Mouse (Mus musculus) testis, adult 2 months (tissue): ENCODE measurements around the gene Acaca. TPM values are rescaled to one million over a fixed set of nuclear protein-coding genes. Genes with fewer than 3 reads are reported as not detected.

Source experiments
- H3K27ac ChIP-seq: fragments of 200-500 bp; 2 replicates; pipeline ENCODE4 v1.5.1; 2012; ENCODE audit warnings: low read depth, low read length; ENCODE audit not compliant: control insufficient read depth, insufficient read depth
- H3K27me3 ChIP-seq: fragments of 200-500 bp; 2 replicates; pipeline ENCODE4 v1.6.1; 2012; ENCODE audit warnings: mild to moderate bottlenecking, low read length, moderate library complexity; ENCODE audit not compliant: control insufficient read depth, insufficient read depth
- H3K36me3 ChIP-seq: fragments of 200-500 bp; 2 replicates; pipeline ENCODE4 v1.6.1; 2012; ENCODE audit warnings: mild to moderate bottlenecking, low read length; ENCODE audit not compliant: control insufficient read depth, insufficient read depth
- H3K4me1 ChIP-seq: fragments of 200-500 bp; 2 replicates; pipeline ENCODE4 v1.6.1; 2012; ENCODE audit warnings: low read length; ENCODE audit not compliant: control insufficient read depth, insufficient read depth
- H3K4me3 ChIP-seq: fragments of 200-500 bp; 2 replicates; pipeline ENCODE4 v1.5.1; 2012; ENCODE audit warnings: low read depth, mild to moderate bottlenecking, low read length, moderate library complexity, mixed read lengths; ENCODE audit not compliant: control insufficient read depth
- CTCF ChIP-seq: fragments of 200-500 bp; IDR thresholded peaks from 2 replicates; pipeline ENCODE4 v1.5.1; 2012; ENCODE audit warnings: low read depth, mild to moderate bottlenecking, inconsistent platforms, low read length, moderate library complexity; ENCODE audit not compliant: control insufficient read depth, insufficient read depth, insufficient replicate concordance
- POLR2A ChIP-seq: fragments of 200-500 bp; IDR thresholded peaks from 2 replicates; pipeline ENCODE4 v1.6.1; 2012; ENCODE audit warnings: low read depth, mild to moderate bottlenecking, inconsistent platforms, low read length, moderate library complexity; ENCODE audit not compliant: control insufficient read depth
- polyA plus RNA-seq: library from polyadenylated mRNA; depleted of rRNA; stranded (reverse); fragments of >200 nt; gene quantifications from 2 replicates; pipeline ENCODE4 v1.2.3, GENCODE M21; 2012

Gene Acaca
- polyA plus RNA-seq, 1 experiment: 11.2 TPM

DNA sequence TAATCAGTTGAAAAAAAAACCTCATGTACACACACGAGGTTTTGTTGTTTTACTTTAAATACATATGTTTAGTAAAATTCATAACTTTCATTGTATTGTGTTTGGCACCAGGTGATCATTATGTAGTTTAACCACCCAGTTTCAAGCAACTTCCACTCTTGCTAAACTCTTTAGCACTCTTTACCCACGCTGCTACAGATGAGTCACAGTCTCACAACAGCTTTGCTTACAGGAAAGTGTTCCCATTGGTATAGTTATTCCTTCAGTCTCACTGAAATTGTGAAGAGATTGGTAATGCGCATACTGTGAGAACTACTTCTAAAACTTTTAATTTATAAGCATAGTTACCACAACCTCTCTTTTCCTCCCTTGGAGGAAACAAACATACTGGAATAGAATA, 65.3 kb downstream of the Acaca start:
- H3K27ac ChIP-seq: no peak overlapping the region
- TF ChIP-seq POLR2A (no peak), CTCF (no peak)
- no peaks in the 10 kb centered on the region; the same call in 1 of the 2 replicates for H3K36me3 ChIP-seq
- no peaks in the 10 kb centered on the region for H3K27me3 ChIP-seq
- H3K4me3 ChIP-seq: no peak overlapping the region
- H3K4me1 ChIP-seq: no peaks in the 10 kb centered on the region

DNA sequence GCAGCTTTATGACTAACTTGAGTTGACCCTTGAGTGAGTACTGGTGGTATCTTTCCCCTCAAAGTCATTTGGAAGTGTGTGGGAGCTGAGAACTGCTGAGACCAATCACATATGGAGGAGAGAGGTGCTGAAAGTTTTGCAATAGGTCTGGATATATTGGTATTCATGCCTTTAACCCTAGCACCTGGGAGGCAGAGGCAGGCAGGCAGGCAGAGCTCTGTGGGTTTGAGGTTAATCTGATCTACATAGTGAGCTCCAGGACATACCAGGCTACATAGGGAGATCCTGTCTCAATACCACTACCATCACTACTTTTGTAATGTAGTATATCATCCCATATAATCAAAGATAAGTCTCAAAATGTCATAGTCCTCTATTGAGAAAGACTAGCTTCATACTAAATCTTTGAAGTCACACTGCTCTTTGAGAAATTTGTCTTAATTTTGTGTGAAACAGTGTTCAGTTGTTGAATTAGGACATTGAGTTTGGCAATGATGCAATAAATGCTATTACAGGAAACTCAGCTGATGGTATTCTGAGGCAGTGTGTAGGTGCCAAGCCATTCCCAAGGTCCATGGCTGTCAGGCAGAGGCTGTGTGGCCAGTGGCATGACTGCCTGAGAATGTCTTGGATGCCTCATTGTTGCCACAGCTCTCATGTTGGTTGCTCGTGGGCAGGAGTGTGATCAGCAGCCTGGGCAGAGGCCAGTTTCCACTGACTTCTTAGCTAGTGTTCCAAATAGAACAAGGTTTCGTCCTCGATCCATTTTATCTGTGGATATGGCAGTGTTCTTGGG, 68.3 kb downstream of the Acaca start:
- Histone ChIP-seq H3K36me3 (no peaks in the 10 kb centered on the region; the same call in 1 of the 2 replicates), H3K4me3 (no peak overlapping the region), H3K4me1 (no peaks in the 10 kb centered on the region), H3K27me3 (no peaks in the 10 kb centered on the region), H3K27ac (no peak overlapping the region)
- TF ChIP-seq CTCF (no peak), POLR2A (no peak)

DNA sequence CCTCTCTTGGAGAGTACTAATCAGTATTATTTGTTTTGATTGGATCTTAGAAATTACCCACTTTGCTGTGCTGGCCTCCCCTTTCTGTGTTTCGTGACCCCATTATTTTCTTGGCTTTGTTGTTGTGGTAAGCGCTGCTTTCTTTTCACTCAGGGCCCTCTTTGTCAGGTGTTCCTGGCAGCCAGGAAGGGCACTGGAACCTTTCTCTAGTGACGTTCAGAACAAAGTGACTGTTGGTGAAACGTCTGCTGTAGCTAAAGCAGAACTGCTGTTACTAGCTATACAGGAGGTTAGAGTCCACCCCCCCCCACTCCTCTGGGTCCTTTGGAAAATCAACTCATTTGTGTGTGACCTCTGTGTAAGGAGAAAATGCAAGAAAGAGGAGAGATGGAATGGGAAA, 76.3 kb downstream of the Acaca start:
- TF ChIP-seq POLR2A: no peak
- no peak for TF ChIP-seq CTCF
- Histone ChIP-seq H3K27me3 (no peaks in the 10 kb centered on the region), H3K36me3 (no peaks in the 10 kb centered on the region), H3K4me3 (no peak overlapping the region), H3K4me1 (no peaks in the 10 kb centered on the region; the same call in 1 of the 2 replicates), H3K27ac (peak overlapping the region; percentile 4; the same call in 1 of the 2 replicates)

DNA sequence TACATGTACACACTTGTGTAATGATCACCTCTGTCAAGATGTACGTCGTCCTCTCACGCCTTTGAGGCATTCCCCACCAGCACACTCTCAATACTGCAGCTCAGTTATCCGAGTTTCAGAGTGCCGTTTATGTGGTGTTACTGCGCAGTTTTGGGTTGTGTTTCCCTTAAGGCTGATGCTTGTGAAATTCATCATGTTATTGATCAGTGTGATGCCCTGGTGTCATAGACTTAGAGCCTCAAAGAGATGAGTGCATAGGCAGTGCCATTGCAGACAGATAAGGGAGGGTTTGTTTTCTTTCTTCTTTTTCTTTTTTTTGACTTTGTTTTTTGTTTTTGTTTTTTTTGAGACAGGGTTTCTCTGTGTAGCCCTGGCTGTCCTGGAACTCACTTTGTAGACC, 81.4 kb downstream of the Acaca start:
- H3K36me3 ChIP-seq: no peaks in the 10 kb centered on the region
- TF ChIP-seq CTCF (no peak), POLR2A (no peak)

DNA sequence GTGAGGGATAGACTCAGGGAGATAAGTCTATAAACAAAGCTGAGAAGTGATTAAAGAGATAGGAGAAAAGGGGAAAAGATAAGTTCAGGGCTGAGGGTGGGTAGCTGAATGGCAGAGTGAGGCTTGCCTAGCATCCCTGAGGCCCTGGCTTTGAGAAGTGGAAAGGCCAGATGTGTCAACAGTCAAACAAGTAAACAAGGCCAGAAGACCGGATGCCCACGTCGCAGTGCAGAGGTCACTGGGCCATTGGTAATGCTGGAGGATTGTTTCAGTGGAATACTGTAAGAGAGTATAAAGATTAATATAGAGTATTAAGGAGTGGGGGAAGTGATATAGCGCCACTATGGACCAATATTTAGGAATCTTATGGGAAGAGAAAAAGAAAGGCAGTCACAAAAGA, 89.5 kb downstream of the Acaca start:
- Histone ChIP-seq H3K27me3 (no peaks in the 10 kb centered on the region), H3K36me3 (no peaks in the 10 kb centered on the region)

More for the DNA sequence above, 81.4 kb downstream of the Acaca start:
- Histone ChIP-seq H3K4me1 (no peaks in the 10 kb centered on the region; the same call in 1 of the 2 replicates), H3K27me3 (no peaks in the 10 kb centered on the region), H3K27ac (no peak overlapping the region), H3K4me3 (no peak overlapping the region)

DNA sequence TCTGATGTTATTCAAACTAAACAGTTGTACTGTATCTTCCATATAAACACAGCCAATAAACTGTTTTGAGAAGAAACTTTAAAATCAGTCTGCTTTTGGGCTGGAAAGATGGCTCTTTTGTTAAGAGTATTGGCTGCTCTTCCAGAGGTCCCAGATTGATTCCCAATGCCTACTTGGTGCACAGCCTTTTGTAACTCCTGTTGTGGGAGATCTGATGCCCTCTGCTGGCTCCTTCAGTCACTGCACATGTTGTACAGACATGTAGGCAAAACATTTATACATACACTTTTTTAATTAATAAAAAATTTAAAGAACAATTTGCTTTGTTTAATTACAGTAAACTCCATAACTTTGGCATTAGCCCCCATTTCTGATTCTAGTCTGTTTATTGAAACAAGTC, 114.1 kb downstream of the Acaca start:
- TF ChIP-seq CTCF (no peak), POLR2A (no peak)
- H3K4me3 ChIP-seq: no peak overlapping the region
- H3K27me3 ChIP-seq: no peaks in the 10 kb centered on the region
- no peaks in the 10 kb centered on the region for H3K4me1 ChIP-seq
- H3K36me3 ChIP-seq: no peaks in the 10 kb centered on the region
- H3K27ac ChIP-seq: no peak overlapping the region

More for the DNA sequence above, 89.5 kb downstream of the Acaca start:
- H3K4me3 ChIP-seq: no peak overlapping the region
- no peak overlapping the region for H3K27ac ChIP-seq
- no peak for TF ChIP-seq CTCF
- TF ChIP-seq POLR2A: no peak
- no peaks in the 10 kb centered on the region for H3K4me1 ChIP-seq

DNA sequence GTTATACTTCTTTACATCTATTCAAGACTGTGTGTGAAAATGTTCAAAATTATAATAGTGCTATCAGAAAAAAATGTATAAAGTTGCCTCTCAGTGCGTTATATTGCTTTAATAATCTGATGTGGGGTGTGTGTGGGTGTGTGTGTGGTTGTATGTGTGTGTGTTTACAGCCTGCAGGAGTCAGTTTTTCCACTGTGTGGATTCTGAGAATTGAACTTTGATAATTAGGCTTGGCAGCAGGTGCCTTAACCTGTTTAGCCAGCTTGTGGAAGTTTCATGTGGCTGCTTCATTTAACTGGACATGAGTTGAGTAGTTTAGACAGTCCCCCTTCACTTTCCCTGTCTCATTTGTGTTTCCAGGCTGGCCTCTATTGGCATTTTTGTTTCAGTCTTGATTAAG, 117.9 kb downstream of the Acaca start:
- no peak overlapping the region for H3K4me3 ChIP-seq
- no peaks in the 10 kb centered on the region for H3K36me3 ChIP-seq
- H3K4me1 ChIP-seq: no peaks in the 10 kb centered on the region
- no peak overlapping the region for H3K27ac ChIP-seq
- no peaks in the 10 kb centered on the region for H3K27me3 ChIP-seq
- TF ChIP-seq CTCF: no peak
- TF ChIP-seq POLR2A: no peak
